Mouse (Mus musculus): ENCODE measurements around the gene Ddo. TPM values are rescaled to one million over a fixed set of nuclear protein-coding genes. Genes with fewer than 3 reads are reported as not detected.

Ddo gene
- polyA plus RNA-seq, 1 experiment from 2014 or later: 1.4 TPM

DNA sequence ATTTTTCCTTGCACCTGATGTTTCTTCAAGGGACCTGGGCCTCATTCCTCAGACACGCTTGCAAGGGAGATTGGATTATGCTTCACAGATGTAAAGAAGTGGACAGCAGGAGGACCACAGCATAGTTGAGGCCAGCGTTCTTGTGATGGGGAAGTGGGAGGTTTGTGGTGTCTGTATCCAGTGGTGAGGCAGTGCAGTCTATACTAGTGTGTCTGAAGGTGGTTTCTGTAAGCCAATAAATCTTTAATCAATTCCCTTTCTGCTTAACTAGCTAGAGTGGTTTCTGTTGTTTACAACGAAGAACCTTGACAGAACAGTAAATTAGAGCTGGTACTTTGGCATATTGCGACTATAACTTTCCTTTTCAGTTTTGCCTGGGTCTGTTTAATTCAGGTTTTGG lies 68.8 kb downstream of the Ddo start:
- H3K36me3 ChIP-seq: no peaks in the 10 kb centered on the region
- H3K27me3 ChIP-seq (ENCODE audit: insufficient read depth, poor library complexity, severe bottlenecking): no peaks in the 10 kb centered on the region
- H3K4me3 ChIP-seq: no peak overlapping the region
- WGBS: 86% methylated on average over 4 of the region's 4 CpGs
- DNase-seq (ENCODE audit: low spot score): no peak
- H3K27ac ChIP-seq: no peak overlapping the region
- no peaks in the 10 kb centered on the region for H3K9me3 ChIP-seq
- no peaks in the 10 kb centered on the region for H3K4me1 ChIP-seq (replicated peaks)

DNA sequence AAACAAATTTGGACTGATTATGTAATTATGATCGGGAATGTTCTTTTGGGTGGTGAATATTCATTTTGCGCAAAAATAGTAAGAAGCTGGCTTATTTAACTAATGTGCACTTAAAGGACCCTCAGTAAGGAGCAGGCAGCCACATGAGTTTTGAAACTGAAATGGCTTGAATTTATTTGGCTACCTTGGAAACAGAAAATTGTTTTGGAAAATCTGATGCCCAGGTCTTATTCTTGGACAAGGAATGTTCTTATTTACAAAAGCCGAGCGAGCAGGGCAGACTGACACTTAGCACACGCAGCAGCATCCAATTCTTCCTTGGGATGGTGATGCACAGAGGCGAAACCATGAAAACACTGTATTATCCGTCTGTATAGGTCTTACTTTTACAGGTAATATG lies 81.3 kb downstream of the Ddo start:
- no peak for DNase-seq (ENCODE audit: low spot score)

DNA sequence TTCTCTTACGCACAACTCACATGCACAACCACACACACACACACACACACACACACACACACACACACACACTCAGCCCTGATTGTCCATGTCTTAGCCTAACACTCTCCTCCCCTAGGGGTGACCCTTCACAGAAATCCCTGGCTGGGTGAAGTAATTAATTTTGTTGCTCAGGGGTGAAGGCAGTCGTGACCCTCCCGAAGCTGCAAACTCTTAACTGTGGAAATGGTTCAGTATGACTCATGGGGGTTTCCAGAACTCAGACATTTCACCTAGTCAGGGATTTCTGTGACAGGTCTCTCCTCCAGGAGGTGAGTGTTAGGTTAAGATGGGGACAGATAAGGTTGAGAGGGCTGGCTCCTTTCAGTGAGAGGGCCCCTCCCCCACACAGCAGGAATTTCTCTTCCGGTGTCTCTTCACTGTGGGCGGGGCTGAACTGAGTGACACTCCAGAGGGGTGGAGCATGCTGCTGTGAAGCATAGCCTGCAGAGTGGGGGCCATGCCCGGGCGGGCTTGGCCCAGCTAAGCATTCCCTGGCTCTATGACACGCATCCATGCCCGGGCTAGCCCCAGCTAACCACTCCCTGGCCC lies 83.3 kb downstream of the Ddo start:
- DNase-seq (ENCODE audit: low spot score): peak; percentile 50
- peak overlapping the region; percentile 3; the same call in 1 of the 2 replicates for H3K4me3 ChIP-seq
- no peaks in the 10 kb centered on the region for H3K27me3 ChIP-seq (ENCODE audit: insufficient read depth, poor library complexity, severe bottlenecking)
- peak overlapping the region; percentile 53 for H3K27ac ChIP-seq
- 42% methylated on average over 9 of the region's 9 CpGs for WGBS
- H3K4me1 ChIP-seq (replicated peaks): peaks cover 9% of the 10 kb centered on the region
- H3K36me3 ChIP-seq: no peaks in the 10 kb centered on the region
- H3K9me3 ChIP-seq: no peaks in the 10 kb centered on the region

More for the DNA sequence above, 81.3 kb downstream of the Ddo start:
- 88% methylated on average over 7 of the region's 7 CpGs for WGBS
- Histone ChIP-seq H3K27me3 (ENCODE audit: insufficient read depth, poor library complexity, severe bottlenecking) (no peaks in the 10 kb centered on the region), H3K27ac (no peak overlapping the region), H3K36me3 (no peaks in the 10 kb centered on the region), H3K4me1 (replicated peaks) (peaks cover 9% of the 10 kb centered on the region), H3K9me3 (0 out of 2 replicates have a peak, but pooled peaks cover 3% of the 10 kb centered on the region), H3K4me3 (no peak overlapping the region)

DNA sequence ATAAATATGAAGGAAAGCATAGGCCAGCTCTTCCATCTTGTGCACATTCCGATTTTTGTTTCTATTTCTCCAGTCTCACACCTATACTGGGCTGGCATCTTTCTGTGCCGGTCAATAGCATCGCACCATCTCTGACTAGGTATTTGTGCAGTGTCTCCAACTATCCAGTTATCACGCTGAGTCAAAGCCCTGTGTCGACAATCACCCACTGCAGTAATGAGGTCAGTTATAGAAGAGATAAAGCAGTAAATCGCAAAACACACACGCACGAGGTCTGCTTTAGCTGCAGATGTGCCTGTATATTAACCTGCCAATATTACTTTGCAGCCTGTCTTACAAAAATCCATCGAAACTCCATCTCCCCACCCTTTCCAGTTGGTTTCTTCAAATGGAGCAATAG lies 84.0 kb downstream of the Ddo start:
- DNase-seq (ENCODE audit: low spot score): no peak
- H3K4me3 ChIP-seq: no peak overlapping the region
- WGBS: 92% methylated on average over 9 of the region's 9 CpGs
- peaks cover 9% of the 10 kb centered on the region for H3K4me1 ChIP-seq (replicated peaks)
- H3K36me3 ChIP-seq: no peaks in the 10 kb centered on the region
- H3K9me3 ChIP-seq: no peaks in the 10 kb centered on the region
- no peaks in the 10 kb centered on the region for H3K27me3 ChIP-seq (ENCODE audit: insufficient read depth, poor library complexity, severe bottlenecking)
- no peak overlapping the region for H3K27ac ChIP-seq

DNA sequence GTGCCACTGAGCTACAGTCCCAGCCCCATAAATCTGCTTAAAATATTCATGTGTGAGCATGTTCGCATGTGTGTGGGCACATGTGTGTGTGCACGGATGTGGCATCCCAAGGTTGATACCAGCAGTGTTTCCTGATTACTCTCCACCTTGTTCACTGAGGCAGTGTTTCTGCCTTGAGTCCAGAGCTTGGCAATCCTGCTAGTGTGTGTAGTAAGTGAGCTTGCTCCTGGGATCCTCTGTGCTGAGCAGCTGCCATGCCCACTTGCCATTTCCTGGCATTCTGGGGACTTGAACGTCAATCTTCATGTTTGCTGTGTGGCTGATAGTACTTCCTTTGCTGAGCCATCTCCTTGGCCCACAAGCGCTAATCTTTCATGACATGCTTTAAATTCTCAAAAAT lies 85.3 kb downstream of the Ddo start:
- H3K27ac ChIP-seq: no peak overlapping the region
- H3K4me1 ChIP-seq (replicated peaks): peaks cover 9% of the 10 kb centered on the region
- DNase-seq (ENCODE audit: low spot score): no peak
- H3K9me3 ChIP-seq: no peaks in the 10 kb centered on the region
- H3K27me3 ChIP-seq (ENCODE audit: insufficient read depth, poor library complexity, severe bottlenecking): no peaks in the 10 kb centered on the region
- 91% methylated on average over 4 of the region's 4 CpGs for WGBS
- no peak overlapping the region for H3K4me3 ChIP-seq
- no peaks in the 10 kb centered on the region for H3K36me3 ChIP-seq

DNA sequence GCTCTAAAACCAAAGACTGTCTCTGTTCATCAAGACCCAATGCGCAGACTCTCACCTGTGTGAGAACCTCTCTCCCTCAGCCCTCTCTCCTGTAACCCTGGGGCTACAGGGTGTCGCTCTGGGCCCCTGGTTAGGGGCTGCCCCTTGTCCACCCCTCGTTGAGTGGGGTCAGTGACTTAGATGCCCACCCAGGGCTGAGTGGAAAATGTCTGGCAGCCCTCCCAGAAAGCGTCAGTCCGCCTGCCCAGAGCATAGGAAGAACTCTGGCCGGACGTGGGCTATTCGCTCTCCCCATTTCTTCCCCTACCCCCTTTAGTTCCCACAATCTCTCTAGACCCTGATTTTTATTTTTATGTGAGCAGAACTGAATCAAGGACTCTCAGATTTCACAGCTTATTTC lies 86.5 kb downstream of the Ddo start:
- DNase-seq (ENCODE audit: low spot score): no peak
- 84% methylated on average over 8 of the region's 8 CpGs for WGBS
- H3K9me3 ChIP-seq: no peaks in the 10 kb centered on the region
- H3K36me3 ChIP-seq: no peaks in the 10 kb centered on the region
- no peaks in the 10 kb centered on the region for H3K27me3 ChIP-seq (ENCODE audit: insufficient read depth, poor library complexity, severe bottlenecking)
- no peak overlapping the region for H3K27ac ChIP-seq
- H3K4me1 ChIP-seq (replicated peaks): peaks cover 9% of the 10 kb centered on the region
- H3K4me3 ChIP-seq: no peak overlapping the region

DNA sequence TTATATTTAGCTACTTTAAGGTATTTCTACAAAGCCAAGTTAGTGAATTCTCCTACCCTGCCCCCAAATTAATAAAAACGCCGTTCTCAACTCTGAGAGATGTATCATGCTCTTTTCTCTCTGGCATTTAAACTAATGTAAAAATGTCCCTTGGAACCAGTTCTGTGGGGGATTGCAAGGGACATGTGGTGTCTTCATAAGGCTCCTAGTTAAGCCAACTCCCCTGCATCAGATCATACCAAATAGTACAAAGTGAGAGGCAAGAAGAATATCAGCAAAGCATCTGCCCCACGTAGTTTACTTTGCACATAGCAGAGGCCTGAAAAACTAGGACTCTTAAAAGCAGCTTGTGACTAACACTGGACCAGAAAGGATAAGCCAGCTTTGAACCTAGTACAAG lies 86.9 kb downstream of the Ddo start:
- 91% methylated on average over 3 of the region's 3 CpGs for whole genome bisulfite sequencing
- H3K4me1 ChIP-seq (replicated peaks): peaks cover 9% of the 10 kb centered on the region

DNA sequence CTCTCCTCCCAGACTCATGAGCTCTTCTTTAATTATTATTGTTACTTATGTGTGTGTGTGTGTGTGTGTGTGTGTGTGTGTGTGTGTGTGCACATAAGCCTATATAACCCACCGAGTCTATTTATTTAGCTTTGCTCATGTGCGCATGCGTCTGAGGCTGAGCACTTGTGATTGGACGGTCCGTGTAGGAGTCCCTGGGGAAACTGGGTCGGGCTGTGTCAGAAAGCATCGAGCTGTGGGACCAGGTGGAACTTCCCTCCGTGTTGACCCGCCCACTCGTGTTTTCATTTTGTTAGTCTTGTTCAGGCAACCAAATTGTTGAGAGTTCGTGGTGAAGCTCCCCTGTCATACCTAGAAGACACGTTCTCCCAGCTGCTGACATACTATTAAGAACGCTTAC lies 88.6 kb downstream of the Ddo start:
- H3K4me1 ChIP-seq (replicated peaks): peaks cover 2% of the 10 kb centered on the region
- WGBS: 96% methylated on average over 13 of the region's 13 CpGs
- H3K27ac ChIP-seq: no peak overlapping the region
- no peaks in the 10 kb centered on the region for H3K36me3 ChIP-seq
- H3K4me3 ChIP-seq: no peak overlapping the region
- no peak for DNase-seq (ENCODE audit: low spot score)
- no peaks in the 10 kb centered on the region for H3K9me3 ChIP-seq
- no peaks in the 10 kb centered on the region for H3K27me3 ChIP-seq (ENCODE audit: insufficient read depth, poor library complexity, severe bottlenecking)

More for the DNA sequence above, 86.9 kb downstream of the Ddo start:
- H3K27me3 ChIP-seq (ENCODE audit: insufficient read depth, poor library complexity, severe bottlenecking): no peaks in the 10 kb centered on the region
- no peak for DNase-seq (ENCODE audit: low spot score)
- H3K27ac ChIP-seq: no peak overlapping the region
- no peak overlapping the region for H3K4me3 ChIP-seq
- H3K36me3 ChIP-seq: no peaks in the 10 kb centered on the region
- no peaks in the 10 kb centered on the region for H3K9me3 ChIP-seq

DNA sequence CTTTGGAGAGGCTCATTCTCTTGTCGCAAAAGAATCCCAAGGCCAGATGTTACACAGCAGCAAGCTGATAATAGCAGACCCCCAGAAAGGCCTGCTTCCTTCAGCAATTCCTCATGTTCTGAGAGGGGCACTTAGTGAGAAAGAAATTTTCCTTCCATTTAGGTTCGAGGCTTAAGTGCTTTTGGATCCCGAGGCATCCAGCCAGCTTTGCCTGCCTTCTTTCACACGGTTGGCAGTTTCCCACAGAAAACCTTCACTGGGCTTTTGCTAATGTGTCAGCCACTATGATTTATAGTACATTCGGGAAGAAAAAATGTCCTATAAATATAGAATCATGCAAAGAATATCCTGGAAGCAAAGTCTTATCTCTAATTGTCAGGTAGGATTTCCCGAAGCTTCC lies 89.3 kb downstream of the Ddo start:
- Histone ChIP-seq H3K36me3 (no peaks in the 10 kb centered on the region), H3K27ac (no peak overlapping the region), H3K4me3 (no peak overlapping the region), H3K9me3 (no peaks in the 10 kb centered on the region), H3K27me3 (ENCODE audit: insufficient read depth, poor library complexity, severe bottlenecking) (no peaks in the 10 kb centered on the region), H3K4me1 (replicated peaks) (peaks cover 8% of the 10 kb centered on the region)
- 90% methylated on average over 6 of the region's 6 CpGs for WGBS
- no peak for DNase-seq (ENCODE audit: low spot score)

DNA sequence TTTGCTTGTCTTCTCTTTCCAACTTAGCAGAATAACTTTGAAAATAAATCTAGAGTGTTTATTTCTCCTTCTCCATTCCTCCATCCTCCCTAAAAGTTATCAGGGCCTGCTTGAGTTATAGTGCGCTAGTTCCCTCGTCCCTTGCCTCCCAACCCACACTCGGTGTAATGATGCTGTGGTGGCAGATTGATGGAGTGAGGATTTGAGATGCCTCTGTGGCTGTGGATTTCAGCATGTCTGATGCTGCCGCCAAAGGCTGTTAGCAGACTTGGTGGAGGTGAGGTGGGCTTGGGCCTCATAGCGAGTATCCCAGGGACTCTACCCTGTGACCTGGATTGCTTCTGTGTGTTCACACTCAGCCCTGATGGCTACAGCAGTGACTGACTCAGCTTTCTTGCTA lies 91.1 kb downstream of the Ddo start:
- Histone ChIP-seq H3K27ac (no peak overlapping the region), H3K4me3 (no peak overlapping the region), H3K27me3 (ENCODE audit: insufficient read depth, poor library complexity, severe bottlenecking) (no peaks in the 10 kb centered on the region), H3K4me1 (replicated peaks) (peaks cover 22% of the 10 kb centered on the region), H3K9me3 (no peaks in the 10 kb centered on the region), H3K36me3 (no peaks in the 10 kb centered on the region)
- no peak for DNase-seq (ENCODE audit: low spot score)
- 88% methylated on average over 5 of the region's 5 CpGs for WGBS

DNA sequence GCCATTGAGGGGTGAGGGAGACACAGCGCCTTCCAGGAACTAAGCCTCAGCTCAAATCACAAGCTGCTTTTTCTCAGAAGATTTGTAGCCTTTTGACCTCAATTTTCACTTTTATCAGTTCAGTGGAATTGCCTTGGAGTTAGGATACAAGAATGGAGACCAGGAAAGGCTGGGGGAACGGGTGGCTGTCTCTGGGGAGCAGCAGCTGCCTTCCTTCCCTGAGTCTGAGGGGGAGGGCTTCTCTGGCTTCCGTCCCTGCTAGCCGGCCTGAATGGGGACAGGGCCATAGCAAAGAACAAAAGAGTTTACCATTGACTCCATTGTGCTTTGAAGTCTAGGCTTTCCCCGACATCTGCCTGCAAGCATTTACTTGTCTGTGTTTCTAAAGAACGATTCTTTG lies 94.5 kb downstream of the Ddo start:
- Histone ChIP-seq H3K36me3 (no peaks in the 10 kb centered on the region), H3K9me3 (no peaks in the 10 kb centered on the region), H3K27ac (peak overlapping the region; percentile 81), H3K27me3 (ENCODE audit: insufficient read depth, poor library complexity, severe bottlenecking) (no peaks in the 10 kb centered on the region), H3K4me1 (replicated peaks) (peaks cover 36% of the 10 kb centered on the region), H3K4me3 (no peak overlapping the region)
- no peak for DNase-seq (ENCODE audit: low spot score)
- WGBS: 26% methylated on average over 6 of the region's 6 CpGs

DNA sequence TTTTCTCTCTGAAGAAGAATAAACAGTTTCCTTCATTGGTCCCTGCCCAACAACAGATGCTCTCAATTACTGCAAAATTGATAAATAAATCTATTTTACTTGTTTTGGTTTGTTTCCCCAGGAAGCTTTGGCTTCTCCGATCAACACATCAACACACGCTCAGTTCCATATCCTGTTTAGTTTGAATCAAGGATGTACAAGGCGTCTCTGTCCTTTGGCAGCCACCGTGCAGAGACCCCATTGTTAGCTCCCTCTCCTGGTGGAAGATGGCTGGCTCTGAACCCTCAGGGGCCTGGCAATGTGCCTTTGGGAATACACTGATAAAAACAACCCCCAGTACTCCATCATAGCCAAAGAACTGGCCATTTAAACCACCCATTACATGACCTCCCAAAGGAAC lies 95.3 kb downstream of the Ddo start:
- H3K27me3 ChIP-seq (ENCODE audit: insufficient read depth, poor library complexity, severe bottlenecking): no peaks in the 10 kb centered on the region
- WGBS: 48% methylated on average over 4 of the region's 4 CpGs
- H3K4me3 ChIP-seq: no peak overlapping the region
- no peaks in the 10 kb centered on the region for H3K9me3 ChIP-seq
- peaks cover 36% of the 10 kb centered on the region for H3K4me1 ChIP-seq (replicated peaks)
- peak overlapping the region; percentile 81 for H3K27ac ChIP-seq
- peak; percentile 34 for DNase-seq (ENCODE audit: low spot score)
- H3K36me3 ChIP-seq: no peaks in the 10 kb centered on the region

DNA sequence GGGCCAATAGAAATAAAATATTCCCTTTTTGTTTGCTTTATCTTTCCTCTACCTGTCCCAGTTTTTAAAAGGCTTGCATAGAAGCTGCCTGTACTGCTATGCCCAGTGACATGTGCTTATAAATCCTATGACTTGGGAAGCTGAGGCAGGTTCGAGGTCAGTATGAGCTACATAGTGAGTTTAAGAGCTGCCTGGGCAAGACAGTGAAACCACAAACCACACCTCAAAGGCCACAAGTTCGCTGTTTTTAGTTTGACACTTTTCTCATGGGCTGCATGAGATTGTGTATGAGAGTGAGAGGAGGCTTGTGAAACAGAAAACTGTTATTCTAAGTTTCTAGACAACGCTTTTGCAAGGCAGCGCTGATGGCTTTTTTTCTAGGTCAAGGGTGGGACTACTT lies 95.7 kb downstream of the Ddo start:
- Histone ChIP-seq H3K4me3 (no peak overlapping the region), H3K27ac (peak overlapping the region; percentile 23; the same call in 1 of the 2 replicates), H3K27me3 (ENCODE audit: insufficient read depth, poor library complexity, severe bottlenecking) (no peaks in the 10 kb centered on the region), H3K9me3 (no peaks in the 10 kb centered on the region), H3K4me1 (replicated peaks) (peaks cover 36% of the 10 kb centered on the region), H3K36me3 (no peaks in the 10 kb centered on the region)
- no peak for DNase-seq (ENCODE audit: low spot score)
- WGBS: 88% methylated on average over 4 of the region's 4 CpGs

Data from hindbrain, embryonic 10.5 days (tissue).